Mouse (Mus musculus) E14TG2a.4 (cell line): ENCODE measurements around the gene Sipa1l1.

Experiments used
- CTCF ChIP-seq: conservative IDR thresholded peaks from 2 replicates; pipeline ENCODE4 v1.5.1; 2014; ENCODE audit warnings: low read length
- NANOG ChIP-seq: IDR thresholded peaks from 2 replicates; pipeline ENCODE4 v1.6.1; 2014; ENCODE audit warnings: borderline replicate concordance, low read length, mixed read lengths
- POU5F1 ChIP-seq: IDR thresholded peaks from 2 replicates; pipeline ENCODE4 v1.6.1; 2014; ENCODE audit warnings: low read length, borderline replicate concordance

DNA sequence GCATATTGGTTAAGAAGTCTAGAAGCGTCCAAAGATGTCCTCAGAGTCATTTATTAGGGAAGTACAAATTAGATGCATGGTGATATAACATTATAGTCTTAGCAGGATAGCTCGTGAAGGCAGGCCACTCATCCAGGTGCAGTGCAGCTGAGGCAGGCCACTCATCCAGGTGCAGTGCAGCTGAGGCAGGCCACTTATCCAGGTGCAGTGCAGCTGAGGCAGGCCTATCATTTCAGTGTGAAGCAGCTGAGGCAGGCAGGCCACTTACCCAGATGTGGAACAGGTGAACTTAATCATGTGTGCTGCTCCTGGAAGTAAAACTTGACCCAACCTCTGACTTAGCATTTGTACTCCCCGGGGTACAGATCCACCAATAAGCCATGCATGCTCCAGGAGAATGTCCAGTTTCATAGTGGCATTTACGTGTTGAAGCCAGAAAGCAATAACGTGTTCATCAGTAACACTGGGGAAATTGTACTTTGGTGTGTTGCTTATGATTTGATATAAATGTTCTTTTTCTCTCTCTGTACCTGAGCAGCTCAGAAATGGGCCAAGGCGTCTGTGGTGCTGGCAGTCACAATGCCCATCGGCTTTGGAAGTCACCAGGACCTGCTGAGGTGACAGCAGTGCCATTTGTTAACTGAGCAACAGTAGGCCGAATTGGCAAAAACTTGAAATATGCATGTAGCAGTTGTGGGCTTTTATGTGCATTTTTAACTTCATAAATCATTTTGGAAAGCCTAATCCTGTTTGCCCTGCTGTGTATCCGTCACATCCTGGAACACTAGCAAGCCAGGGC, 129.7 kb downstream of the Sipa1l1 start:
- no peak for TF ChIP-seq CTCF
- no peak for TF ChIP-seq NANOG
- TF ChIP-seq POU5F1 = no peak
